Mouse (Mus musculus) E14TG2a.4 (cell line): ENCODE results near the gene Cox8a.

Source experiments
- CTCF ChIP-seq: conservative IDR thresholded peaks from 2 replicates; pipeline ENCODE4 v1.5.1; 2014; ENCODE audit warnings: low read length
- NANOG ChIP-seq: IDR thresholded peaks from 2 replicates; pipeline ENCODE4 v1.6.1; 2014; ENCODE audit warnings: borderline replicate concordance, low read length, mixed read lengths
- POU5F1 ChIP-seq: IDR thresholded peaks from 2 replicates; pipeline ENCODE4 v1.6.1; 2014; ENCODE audit warnings: low read length, borderline replicate concordance

DNA sequence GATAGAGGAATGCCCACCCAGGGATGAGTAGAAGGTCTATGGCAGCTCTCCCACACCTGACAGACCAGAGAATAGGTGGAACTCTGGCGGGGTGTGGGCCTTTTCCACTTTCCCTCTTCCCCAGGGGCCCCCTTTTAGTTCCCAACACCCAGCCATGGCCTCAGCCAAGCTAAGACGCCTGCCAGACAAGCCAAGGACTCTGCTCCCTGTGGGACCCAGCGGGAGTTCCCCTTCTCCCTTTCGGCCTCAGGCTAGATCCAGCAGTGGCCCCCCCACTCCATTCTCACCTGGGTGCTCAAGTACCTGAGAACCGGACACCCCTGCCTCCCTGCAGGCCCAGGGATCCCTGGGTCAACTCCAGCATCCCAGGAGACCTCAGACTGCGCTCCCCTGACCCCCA, 4.8 kb upstream of the Cox8a start:
- TF ChIP-seq CTCF (no peak), NANOG (no peak), POU5F1 (no peak)
